In genomic region chr17:80426171-80426570, GRCm38 (mm10) we compare ENCODE assay signal across 34 mouse cellular contexts. TPM values are rescaled to one million over a fixed set of nuclear protein-coding genes. Genes with fewer than 3 reads are reported as not detected.
DNase-seq lines count a peak whose midpoint lies in the region; ATAC-seq and TF ChIP-seq lines count a peak whose summit lies in the region.
"Had no signal": no experiment of that assay in that cellular context is flagged by ENCODE, and none has a peak within 500 bp of the region (broad histone marks: within the 10 kb centered on the region; RNA-seq: fewer than 3 reads in every experiment).

No protein-coding gene starts in this region.

- TF ChIP-seq CTCF in heart, postnatal 0 days (IDR thresholded peaks at IDR 0.05; ENCODE audit: low read depth) = no peak
- no peak for TF ChIP-seq CTCF in cortical plate, adult 2 months (IDR thresholded peaks at IDR 0.05; ENCODE audit: extremely low read depth, insufficient read depth, low read length)

- no peak for DNase-seq in frontal cortex, postnatal 10 days (ENCODE audit: low spot score in 2 of 2)
- DNase-seq in heart, postnatal 0 days (ENCODE audit: low spot score) = no peak
- no peak for DNase-seq in heart, embryonic 10.5 days (ENCODE audit: low spot score)
- peak; percentile 15 to 22 for DNase-seq in left cerebral cortex, postnatal 36 days (ENCODE audit: low spot score in 2 of 2)
- no peak for DNase-seq in left cerebral cortex, adult 11 months (ENCODE audit: low spot score)
- DNase-seq in urinary bladder, postnatal 36 days (ENCODE audit: low spot score in 2 of 2) = no peak
- DNase-seq: cerebellum, adult 8-10 months; cerebellum, postnatal 36 days; gastrocnemius, postnatal 25 days; heart, postnatal 4 days; kidney, adult 11 months; thymus, adult 2 months; thymus, postnatal 36 days had no signal

- no peak for TF ChIP-seq POLR2A in cortical plate, adult 2 months (IDR thresholded peaks at IDR 0.05; ENCODE audit: extremely low read depth, insufficient read depth, low read length)

- peak; percentile 50 for ATAC-seq in frontal cortex, adult (ENCODE audit: low TSS enrichment)
- ATAC-seq in heart, postnatal 0 days (ENCODE audit: insufficient read depth, low read depth) = no peak
- ATAC-seq: activated CD4-positive, CD25-positive, alpha-beta regulatory T cell, adult 4 months; forebrain, embryonic 15.5 days; inflammation-experienced regulatory T-cells, adult 6 months; midbrain, embryonic 15.5 days had no signal

- H3K9me3 ChIP-seq in heart, postnatal 0 days (replicated peaks; ENCODE audit: control insufficient read depth, low read length) = no peaks in the 10 kb centered on the region
- H3K9me3 ChIP-seq in heart, embryonic 10.5 days = no peaks in the 10 kb centered on the region
- H3K9me3 ChIP-seq: embryonic facial prominence, embryonic 13.5 days; forebrain, embryonic 15.5 days; hindbrain, embryonic 13.5 days; limb, embryonic 13.5 days; lung, embryonic 15.5 days; midbrain, embryonic 15.5 days; neural tube, embryonic 15.5 days had no signal

- 0 out of 2 replicates have a peak, but pooled peaks cover 3% of the 10 kb centered on the region for H3K4me1 ChIP-seq in heart, postnatal 0 days (ENCODE audit: control insufficient read depth, insufficient read depth)
- peaks cover 6% of the 10 kb centered on the region; the same call in 1 of the 2 replicates for H3K4me1 ChIP-seq in heart, embryonic 10.5 days
- peaks cover 7% of the 10 kb centered on the region for H3K4me1 ChIP-seq in cortical plate, adult 2 months (ENCODE audit: control insufficient read depth, insufficient read depth, low read length)
- H3K4me1 ChIP-seq: embryonic facial prominence, embryonic 13.5 days; forebrain, embryonic 10.5 days; forebrain, embryonic 15.5 days; hindbrain, embryonic 13.5 days; limb, embryonic 13.5 days; lung, embryonic 15.5 days; midbrain, embryonic 10.5 days; midbrain, embryonic 15.5 days had no signal

- no peaks in the 10 kb centered on the region for H3K27me3 ChIP-seq in heart, postnatal 0 days (ENCODE audit: control insufficient read depth, insufficient read depth, low read length)
- H3K27me3 ChIP-seq in heart, embryonic 10.5 days (ENCODE audit: insufficient read depth, poor library complexity, severe bottlenecking) = no peaks in the 10 kb centered on the region
- H3K27me3 ChIP-seq: CH12.LX; embryonic facial prominence, embryonic 13.5 days; forebrain, embryonic 15.5 days; hindbrain, embryonic 13.5 days; limb, embryonic 13.5 days; lung, embryonic 15.5 days; midbrain, embryonic 15.5 days; neural tube, embryonic 15.5 days had no signal

- peaks cover 19% of the 10 kb centered on the region for H3K36me3 ChIP-seq in heart, postnatal 0 days (replicated peaks; ENCODE audit: control insufficient read depth, insufficient read depth, low read length)
- H3K36me3 ChIP-seq in heart, embryonic 10.5 days = peaks cover 18% of the 10 kb centered on the region

- intact Hi-C loops in left cerebral cortex, postnatal 36 days (cut with DNase I) = no loop called here

- H3K9ac ChIP-seq in heart, postnatal 0 days (replicated peaks; ENCODE audit: low read depth, low read length) = no peak overlapping the region
- H3K9ac ChIP-seq: embryonic facial prominence, embryonic 13.5 days; forebrain, embryonic 15.5 days; hindbrain, embryonic 13.5 days; limb, embryonic 13.5 days; lung, embryonic 15.5 days; midbrain, embryonic 15.5 days; neural tube, embryonic 15.5 days had no signal

- no peak overlapping the region for H3K4me3 ChIP-seq in heart, postnatal 0 days (ENCODE audit: low read depth, low read length)
- no peak overlapping the region for H3K4me3 ChIP-seq in heart, embryonic 10.5 days
- H3K4me3 ChIP-seq in cortical plate, adult 2 months (ENCODE audit: insufficient read depth, low read length) = no peak overlapping the region
- H3K4me3 ChIP-seq: embryonic facial prominence, embryonic 13.5 days; forebrain, embryonic 10.5 days; forebrain, embryonic 15.5 days; hindbrain, embryonic 13.5 days; limb, embryonic 13.5 days; lung, embryonic 15.5 days; midbrain, embryonic 10.5 days; midbrain, embryonic 15.5 days; neural tube, embryonic 15.5 days had no signal

- no peak for TF ChIP-seq EP300 in heart, postnatal 0 days (IDR thresholded peaks at IDR 0.05; ENCODE audit: low read depth)

- WGBS in heart, postnatal 0 days = 87% methylated on average over 7 of the region's 7 CpGs
- WGBS in heart, embryonic 10.5 days = 89% methylated on average over 7 of the region's 7 CpGs

- no peak overlapping the region for H3K4me2 ChIP-seq in heart, postnatal 0 days (ENCODE audit: low read depth, low read length)
- H3K4me2 ChIP-seq: embryonic facial prominence, embryonic 13.5 days; forebrain, embryonic 15.5 days; hindbrain, embryonic 13.5 days; limb, embryonic 13.5 days; liver, embryonic 11.5 days; lung, embryonic 15.5 days; midbrain, embryonic 15.5 days; neural tube, embryonic 15.5 days had no signal

- peak overlapping the region; percentile 38 for H3K27ac ChIP-seq in heart, postnatal 0 days (ENCODE audit: low read depth)
- no peak overlapping the region for H3K27ac ChIP-seq in heart, embryonic 10.5 days
- H3K27ac ChIP-seq in cortical plate, adult 2 months (ENCODE audit: insufficient read depth, low read length) = peak overlapping the region; percentile 57
- H3K27ac ChIP-seq: embryonic facial prominence, embryonic 13.5 days; forebrain, embryonic 10.5 days; forebrain, embryonic 15.5 days; hindbrain, embryonic 13.5 days; limb, embryonic 13.5 days; lung, embryonic 15.5 days; midbrain, embryonic 10.5 days; midbrain, embryonic 15.5 days; neural tube, embryonic 15.5 days had no signal

RNA-seq across cellular contexts. Expression of gene Gm10190, which starts 52.8 kb away (rescaled TPM):
- total RNA-seq in heart, postnatal 0 days (2014; rRNA removed; ENCODE audit: low replicate concordance) = not detected in 2 replicates
- 0.90 and 1.1 TPM in 2 replicates for polyA plus RNA-seq in heart, postnatal 0 days (2015; fragmentation: Nextera tagmentation; extraction: Ambion mirVana)
- polyA plus RNA-seq in heart, embryonic 10.5 days (2016; fragmentation: Nextera tagmentation; extraction: Ambion mirVana) = 0.89 TPM in 1 of 2 replicates, not detected in the other
- 1 to 10 TPM; 1.3 to 2.2 TPM for total RNA-seq in left cerebral cortex, postnatal 36 days (2021)
- not detected in 2 replicates for polyA plus RNA-seq in cortical plate, adult 2 months (2012; rRNA removed)
- total RNA-seq: adrenal gland, adult 2 months; CH12.LX; ES-E14; gastrocnemius, postnatal 25 days; heart, adult 18-20 months; megakaryocyte progenitor cell, adult 5-6 weeks had no signal
- polyA plus RNA-seq: activated CD4-positive, CD25-positive, alpha-beta regulatory T cell, adult 4 months; adrenal gland, adult 2 months; C2C12; inflammation-experienced regulatory T-cells, adult 6 months; liver, embryonic 11.5 days; liver, embryonic 16.5 days; thymus, adult 2 months had no signal

RNA-seq across cellular contexts. Expression of gene Sos1, which starts 54.1 kb away (rescaled TPM):
- total RNA-seq in heart, postnatal 0 days (2014; rRNA removed; ENCODE audit: low replicate concordance) = 2.6 and 6.6 TPM in 2 replicates
- 1.7 and 1.8 TPM in 2 replicates for polyA plus RNA-seq in heart, postnatal 0 days (2015; fragmentation: Nextera tagmentation; extraction: Ambion mirVana)
- polyA plus RNA-seq in heart, embryonic 10.5 days (2016; fragmentation: Nextera tagmentation; extraction: Ambion mirVana) = 2.5 and 3.2 TPM in 2 replicates
- total RNA-seq in left cerebral cortex, postnatal 36 days (2021) = 10 to 100 TPM; 29.8 to 33.6 TPM
- 14.2 TPM in 2 replicates for polyA plus RNA-seq in cortical plate, adult 2 months (2012; rRNA removed)

Comparison
In these comparisons a context has a peak if more than half of its experiments do, and no peak if none do; other contexts are left out.
1. DNase-seq: peak in left cerebral cortex, postnatal 36 days (2 of 2); none in frontal cortex, postnatal 10 days (0 of 2), heart, postnatal 0 days (single experiment), heart, embryonic 10.5 days (single experiment), left cerebral cortex, adult 11 months (single experiment) and urinary bladder, postnatal 36 days (0 of 2).